Mouse (Mus musculus) heart, adult 8-10 months (tissue): ENCODE data around the gene Rasgef1b. TPM values are rescaled to one million over a fixed set of nuclear protein-coding genes. Genes with fewer than 3 reads are reported as not detected.
A peak's percentile ranks its signal among the peaks of the same experiment; 100 is the strongest.

Source experiments
- DNase-seq: peaks from one replicate; pipeline ENCODE4 v3.0.0; 2022; ENCODE audit warnings: low spot score
- total RNA-seq, 4 experiments: library from RNA; stranded (reverse); gene quantifications; 2 replicates each; pipeline ENCODE4 v1.2.4; 2022

Rasgef1b gene
- total RNA-seq, result 10 to 100 TPM in 1 of 4 experiments, 1 to 10 TPM in 3; 6.4 to 12.0 (median 9.1) TPM

- peak; percentile 36 for DNase-seq
These were observed at the start of gene Rasgef1b for GRCm38 (mm10) chr5:99728649-99729212. Gene Rasgef1b, minus strand, starts transcription at chr5:99729065.

GRCm38 (mm10) chr5:99775342-99775741, 46.5 kb upstream of the Rasgef1b start:
- DNase-seq, result no peak

GRCm38 (mm10) chr5:99773265-99773664, 44.4 kb upstream of the Rasgef1b start:
- no peak for DNase-seq

GRCm38 (mm10) chr5:99764246-99764645, 35.4 kb upstream of the Rasgef1b start:
- no peak for DNase-seq

- DNase-seq, result no peak
These were observed 30.0 kb upstream of the Rasgef1b start for GRCm38 (mm10) chr5:99758859-99759258.

- no peak for DNase-seq
These were observed 25.0 kb upstream of the Rasgef1b start for GRCm38 (mm10) chr5:99753843-99754242.

GRCm38 (mm10) chr5:99753368-99753767, 24.5 kb upstream of the Rasgef1b start:
- DNase-seq, result no peak

GRCm38 (mm10) chr5:99752670-99753231, 23.9 kb upstream of the Rasgef1b start:
- DNase-seq, result no peak

- no peak for DNase-seq
These were observed 19.6 kb upstream of the Rasgef1b start for GRCm38 (mm10) chr5:99748417-99748816.

- DNase-seq, result no peak
These were observed 17.2 kb upstream of the Rasgef1b start for GRCm38 (mm10) chr5:99746087-99746486.

GRCm38 (mm10) chr5:99742874-99743273, 14.0 kb upstream of the Rasgef1b start:
- no peak for DNase-seq

GRCm38 (mm10) chr5:99742056-99742455, 13.2 kb upstream of the Rasgef1b start:
- DNase-seq, result no peak

- DNase-seq, result no peak
These were observed 9.3 kb upstream of the Rasgef1b start for GRCm38 (mm10) chr5:99737937-99738727.

GRCm38 (mm10) chr5:99729931-99730330, 1.1 kb upstream of the Rasgef1b start:
- DNase-seq, result no peak

GRCm38 (mm10) chr5:99729361-99729882, 557 bp upstream of the Rasgef1b start:
- peak; percentile 7 for DNase-seq

GRCm38 (mm10) chr5:99728027-99728451, 826 bp downstream of the Rasgef1b start:
- DNase-seq, result no peak

- DNase-seq, result peak; percentile 4
These were observed 4.9 kb downstream of the Rasgef1b start for GRCm38 (mm10) chr5:99723941-99724340.

GRCm38 (mm10) chr5:99722310-99722709, 6.6 kb downstream of the Rasgef1b start:
- no peak for DNase-seq

GRCm38 (mm10) chr5:99720554-99720953, 8.3 kb downstream of the Rasgef1b start:
- DNase-seq, result no peak

GRCm38 (mm10) chr5:99717917-99718316, 10.9 kb downstream of the Rasgef1b start:
- DNase-seq, result no peak

- DNase-seq, result no peak
These were observed 13.6 kb downstream of the Rasgef1b start for GRCm38 (mm10) chr5:99715281-99715744.

GRCm38 (mm10) chr5:99711947-99712346, 16.9 kb downstream of the Rasgef1b start:
- DNase-seq, result no peak
